Mouse (Mus musculus) spleen, adult 2 months (tissue): ENCODE results near the gene Jmjd4. TPM values are rescaled to one million over a fixed set of nuclear protein-coding genes. Genes with fewer than 3 reads are reported as not detected.

Source experiments
- DNase-seq, 2 experiments: peaks; one replicate each; pipeline versions ENCODE4 v3.0.0 to v3.0.0-alpha.2; 2012 to 2021; ENCODE audit warnings: low spot score in 2 of 2, low read depth in 1 of 2
- H3K27ac ChIP-seq: fragments of 200-500 bp; 2 replicates; pipeline ENCODE4 v1.5.1; 2012; ENCODE audit warnings: low read length, inconsistent platforms; ENCODE audit not compliant: insufficient read depth
- H3K27me3 ChIP-seq: fragments of 200-500 bp; 2 replicates; pipeline ENCODE4 v1.6.1; 2012; ENCODE audit warnings: mild to moderate bottlenecking, moderate library complexity, low read length, inconsistent platforms; ENCODE audit not compliant: control insufficient read depth, insufficient read depth
- H3K36me3 ChIP-seq: fragments of 200-500 bp; 2 replicates; pipeline ENCODE4 v1.6.1; 2012; ENCODE audit warnings: mild to moderate bottlenecking, low read length, inconsistent platforms; ENCODE audit not compliant: control insufficient read depth, insufficient read depth
- H3K4me1 ChIP-seq: fragments of 200-500 bp; 2 replicates; pipeline ENCODE4 v1.6.1; 2011; ENCODE audit warnings: inconsistent platforms; ENCODE audit not compliant: control insufficient read depth, insufficient read depth, insufficient read length
- H3K4me3 ChIP-seq: fragments of 200-500 bp; 2 replicates; pipeline ENCODE4 v1.5.1; 2011; ENCODE audit warnings: mild to moderate bottlenecking, inconsistent platforms; ENCODE audit not compliant: insufficient read depth, insufficient read length; ENCODE audit errors: extremely low read depth
- CTCF ChIP-seq: fragments of 200-500 bp; IDR thresholded peaks from 2 replicates; pipeline ENCODE4 v1.5.1; 2011; ENCODE audit warnings: mild to moderate bottlenecking, inconsistent platforms; ENCODE audit not compliant: insufficient read depth, insufficient read length, insufficient replicate concordance; ENCODE audit errors: extremely low read depth
- POLR2A ChIP-seq: fragments of 200-500 bp; IDR thresholded peaks from 2 replicates; pipeline ENCODE4 v1.6.1; 2011; ENCODE audit warnings: low read depth, low read length, inconsistent platforms
- WGBS: fragments of 180-500 bp; shearing (Covaris S2); methylation state at CpG from one replicate; pipeline ENCODE4 v1.1.7; 2018; 5-methylcytosine and 5-hydroxymethylcytosine counted together
- polyA plus RNA-seq: library from polyadenylated mRNA; depleted of rRNA; stranded (reverse); fragments of >200 nt; gene quantifications from 2 replicates; pipeline ENCODE4 v1.2.3, GENCODE M21; 2012

Gene Jmjd4
- polyA plus RNA-seq, 1 experiment: 4.7 TPM

DNA sequence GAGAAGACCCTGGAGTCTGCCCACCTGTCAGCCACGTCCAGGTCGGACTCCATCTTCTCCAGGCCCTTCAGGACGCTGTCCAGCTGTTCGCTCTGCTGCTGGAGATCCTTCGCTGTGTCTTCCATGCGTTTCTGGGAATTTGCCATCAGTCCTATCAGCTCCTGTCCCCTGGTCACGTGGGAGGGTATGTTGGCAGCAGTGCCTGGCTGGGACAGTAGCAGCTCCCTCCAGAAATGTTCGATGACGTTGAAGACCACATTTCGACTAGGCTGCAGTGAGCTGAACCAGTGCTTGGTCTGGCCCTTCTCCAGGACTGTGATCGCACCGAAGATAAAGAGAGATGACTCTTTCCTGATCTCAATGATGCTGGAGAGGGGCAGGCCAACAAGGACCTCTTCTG lies 11.9 kb upstream of the Jmjd4 start:
- no peaks in the 10 kb centered on the region for H3K36me3 ChIP-seq
- H3K27ac ChIP-seq: no peak overlapping the region
- 89% methylated on average over 12 of the region's 12 CpGs for WGBS
- H3K27me3 ChIP-seq: no peaks in the 10 kb centered on the region
- DNase-seq: no peak
- TF ChIP-seq CTCF (no peak), POLR2A (no peak)
- H3K4me1 ChIP-seq: no peaks in the 10 kb centered on the region
- no peak overlapping the region for H3K4me3 ChIP-seq

DNA sequence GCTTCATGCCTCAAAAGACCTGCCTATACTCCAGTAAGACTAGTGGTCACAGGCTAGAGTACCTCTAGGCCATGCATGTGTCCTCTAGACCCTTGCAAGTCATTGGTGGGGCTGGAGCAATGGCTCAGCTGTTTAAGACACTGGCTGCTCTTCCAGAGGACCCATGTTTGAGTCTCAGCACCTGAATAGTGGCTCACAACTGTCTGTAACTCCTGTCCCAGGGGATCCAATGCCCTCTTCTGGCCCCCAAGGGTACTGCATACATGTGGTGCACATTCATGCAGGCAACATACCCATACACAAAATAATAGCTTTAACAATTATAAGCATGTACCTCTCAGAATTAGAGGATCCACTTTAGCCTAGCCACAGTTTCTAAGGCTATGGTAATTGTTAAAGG lies 6.7 kb upstream of the Jmjd4 start:
- Histone ChIP-seq H3K4me1 (no peaks in the 10 kb centered on the region), H3K27me3 (no peaks in the 10 kb centered on the region), H3K27ac (no peak overlapping the region), H3K4me3 (no peak overlapping the region), H3K36me3 (no peaks in the 10 kb centered on the region)
- TF ChIP-seq CTCF (no peak), POLR2A (no peak)
- no peak for DNase-seq

DNA sequence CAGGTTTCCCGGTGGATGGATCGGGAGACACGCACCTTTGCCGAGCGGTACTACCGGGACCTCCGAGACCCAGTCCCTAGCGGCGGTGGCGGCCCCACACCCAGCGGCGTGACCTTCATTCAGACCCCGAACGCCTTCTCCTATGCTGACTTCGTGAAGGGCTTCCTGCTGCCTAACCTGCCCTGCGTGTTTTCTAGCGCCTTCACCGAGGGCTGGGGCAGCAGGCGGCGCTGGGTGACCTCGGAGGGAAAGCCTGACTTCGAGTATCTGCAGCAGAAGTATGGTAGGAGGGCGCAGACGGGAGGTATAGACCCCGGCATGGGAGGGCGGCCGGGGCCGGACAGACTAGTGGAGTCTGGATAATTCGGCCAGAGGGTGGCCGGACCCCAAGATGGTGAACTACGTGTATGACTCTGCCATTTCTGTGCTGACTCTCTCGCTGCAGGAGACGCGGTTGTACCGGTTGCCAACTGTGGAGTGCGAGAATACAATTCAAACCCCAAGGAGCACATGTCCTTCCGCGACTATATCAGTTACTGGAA lies 456 bp downstream of the Jmjd4 start:
- peak; percentile 29 to 47 for DNase-seq
- peak overlapping the region; percentile 68 for H3K27ac ChIP-seq
- WGBS: 2% methylated on average over 38 of the region's 38 CpGs

GRCm38 (mm10) chr11:59451086-59451485 lies 1.2 kb downstream of the Jmjd4 start, which contains the start of gene Snap47:
Gene Snap47, minus strand, starts transcription at chr11:59451186.
- peak within 1 kb of the TSS; percentile 84 for H3K4me3 ChIP-seq
- peak within 1 kb of the TSS; percentile 68 for H3K27ac ChIP-seq
- H3K36me3 ChIP-seq: peaks cover 17% of the 10 kb centered on the region
- DNase-seq: no peak
- no peaks in the 10 kb centered on the region for H3K27me3 ChIP-seq
- 90% methylated on average over 4 of the region's 4 CpGs for WGBS
- TF ChIP-seq CTCF (no peak), POLR2A (no peak)
- H3K4me1 ChIP-seq: peaks cover 5% of the 10 kb centered on the region; the same call in 1 of the 2 replicates

More for the DNA sequence above, 456 bp downstream of the Jmjd4 start:
- Histone ChIP-seq H3K27me3 (no peaks in the 10 kb centered on the region), H3K36me3 (peaks cover 13% of the 10 kb centered on the region), H3K4me1 (peaks cover 5% of the 10 kb centered on the region; the same call in 1 of the 2 replicates), H3K4me3 (peak overlapping the region; percentile 84)
- TF ChIP-seq POLR2A: no peak
- TF ChIP-seq CTCF: 0 out of 2 replicates have a peak, but pooled peaks have one; percentile 2

DNA sequence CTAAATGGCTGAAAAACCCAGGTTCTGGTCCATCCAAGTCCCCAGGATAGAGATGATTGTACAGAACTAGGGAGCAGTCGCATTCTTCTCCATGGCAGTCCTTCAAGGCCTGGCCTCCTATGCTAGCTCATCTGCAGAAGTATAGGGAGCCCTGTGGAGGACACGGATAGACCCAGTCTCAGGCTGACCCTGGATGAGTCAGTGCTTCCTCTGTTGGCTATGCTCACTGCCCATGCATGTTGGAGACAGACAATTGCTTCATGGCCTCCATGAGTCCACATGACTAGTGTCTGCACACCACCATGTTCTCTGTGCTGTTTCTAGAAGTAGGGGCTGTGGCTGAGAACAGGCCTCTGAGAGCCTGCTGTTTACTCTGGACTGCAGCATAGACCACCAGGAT lies 6.5 kb downstream of the Jmjd4 start:
- TF ChIP-seq CTCF: no peak
- no peak for TF ChIP-seq POLR2A
- WGBS: 90% methylated on average over 2 of the region's 2 CpGs
- no peak for DNase-seq
- no peak overlapping the region for H3K27ac ChIP-seq
- H3K4me1 ChIP-seq: no peaks in the 10 kb centered on the region
- H3K4me3 ChIP-seq: no peak overlapping the region
- peaks cover 21% of the 10 kb centered on the region for H3K36me3 ChIP-seq
- H3K27me3 ChIP-seq: no peaks in the 10 kb centered on the region

- Histone ChIP-seq H3K27ac (no peak overlapping the region), H3K27me3 (no peaks in the 10 kb centered on the region), H3K4me1 (no peaks in the 10 kb centered on the region), H3K4me3 (no peak overlapping the region), H3K36me3 (peaks cover 21% of the 10 kb centered on the region)
- DNase-seq: no peak
- 89% methylated on average over 2 of the region's 2 CpGs for WGBS
- TF ChIP-seq CTCF (no peak), POLR2A (no peak)
Observed at GRCm38 (mm10) chr11:59456891-59457290, 7.0 kb downstream of the Jmjd4 start.

DNA sequence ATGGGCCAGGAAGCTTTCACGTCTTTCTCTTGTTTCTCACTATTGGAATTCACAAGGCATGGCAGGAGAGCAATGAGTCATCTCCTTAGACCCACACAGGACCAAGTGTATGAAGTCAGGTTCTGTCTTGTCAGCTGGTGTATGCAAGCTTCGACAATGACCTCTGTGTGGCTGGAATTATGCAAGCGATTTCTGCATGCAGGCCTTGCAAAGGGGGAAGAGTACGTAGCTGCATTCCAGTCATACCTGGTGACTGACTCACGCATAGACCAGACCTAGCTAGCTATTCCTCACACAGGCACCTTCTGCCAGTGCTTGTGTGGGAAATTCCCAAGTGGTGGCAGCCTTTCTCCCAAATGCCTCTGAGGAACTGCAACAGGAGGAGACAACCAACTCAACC lies 9.1 kb downstream of the Jmjd4 start:
- no peaks in the 10 kb centered on the region for H3K27me3 ChIP-seq
- TF ChIP-seq CTCF: no peak
- no peak for TF ChIP-seq POLR2A
- H3K4me1 ChIP-seq: no peaks in the 10 kb centered on the region
- no peak for DNase-seq
- no peak overlapping the region for H3K4me3 ChIP-seq
- 75% methylated on average over 5 of the region's 5 CpGs for WGBS
- no peak overlapping the region for H3K27ac ChIP-seq
- peaks cover 30% of the 10 kb centered on the region for H3K36me3 ChIP-seq
